Mouse (Mus musculus) limb, embryonic 12.5 days (tissue): ENCODE measurements at regions not wholly inside any gene's neighbourhood (a gene's known extent, or its start where the extent isn't known, plus 50 kb on each side); places are given as distances from the start of the nearest gene placed in this dataset.

ENCODE experiments used
- ATAC-seq: fragments of 200-750 bp; cut with Nextera tagmentation; 2 replicates; pipeline ENCODE4 v1.8.0; 2017; ENCODE audit warnings: low read depth, moderate TSS enrichment; ENCODE audit not compliant: insufficient number of reproducible peaks, insufficient read depth, low FRiP score, low TSS enrichment
- H3K27ac ChIP-seq: fragments of 300-500 bp; sonication (generic); 2 replicates; pipeline ENCODE4 v1.5.1; 2016; ENCODE audit warnings: mild to moderate bottlenecking, moderate library complexity
- H3K27me3 ChIP-seq: fragments of 300-500 bp; sonication (generic); 2 replicates; pipeline ENCODE4 v1.6.1; 2016; ENCODE audit warnings: mild to moderate bottlenecking, moderate library complexity
- H3K36me3 ChIP-seq: fragments of 300-500 bp; sonication (generic); 2 replicates; pipeline ENCODE4 v1.6.1; 2016; ENCODE audit warnings: mild to moderate bottlenecking, moderate library complexity
- H3K4me1 ChIP-seq: fragments of 300-500 bp; sonication (generic); replicated peaks from 2 replicates; pipeline ENCODE4 v1.6.1; 2016
- H3K4me2 ChIP-seq: fragments of 300-500 bp; sonication (generic); 2 replicates; pipeline ENCODE4 v1.6.1; 2016; ENCODE audit warnings: mild to moderate bottlenecking, moderate library complexity
- H3K4me3 ChIP-seq: fragments of 300-500 bp; sonication (generic); replicated peaks from 2 replicates; pipeline ENCODE4 v1.5.1; 2016; ENCODE audit warnings: mild to moderate bottlenecking
- H3K9ac ChIP-seq: fragments of 300-500 bp; sonication (generic); replicated peaks from 2 replicates; pipeline ENCODE4 v1.6.1; 2016; ENCODE audit warnings: mild to moderate bottlenecking, moderate library complexity
- H3K9me3 ChIP-seq: fragments of 300-500 bp; sonication (generic); 2 replicates; pipeline ENCODE4 v1.6.1; 2016; ENCODE audit warnings: mild to moderate bottlenecking, moderate library complexity
- WGBS: fragments of 180-500 bp; shearing (Covaris S2); methylation state at CpG from one replicate; pipeline ENCODE4 v1.1.7; 2016; 5-methylcytosine and 5-hydroxymethylcytosine counted together

DNA sequence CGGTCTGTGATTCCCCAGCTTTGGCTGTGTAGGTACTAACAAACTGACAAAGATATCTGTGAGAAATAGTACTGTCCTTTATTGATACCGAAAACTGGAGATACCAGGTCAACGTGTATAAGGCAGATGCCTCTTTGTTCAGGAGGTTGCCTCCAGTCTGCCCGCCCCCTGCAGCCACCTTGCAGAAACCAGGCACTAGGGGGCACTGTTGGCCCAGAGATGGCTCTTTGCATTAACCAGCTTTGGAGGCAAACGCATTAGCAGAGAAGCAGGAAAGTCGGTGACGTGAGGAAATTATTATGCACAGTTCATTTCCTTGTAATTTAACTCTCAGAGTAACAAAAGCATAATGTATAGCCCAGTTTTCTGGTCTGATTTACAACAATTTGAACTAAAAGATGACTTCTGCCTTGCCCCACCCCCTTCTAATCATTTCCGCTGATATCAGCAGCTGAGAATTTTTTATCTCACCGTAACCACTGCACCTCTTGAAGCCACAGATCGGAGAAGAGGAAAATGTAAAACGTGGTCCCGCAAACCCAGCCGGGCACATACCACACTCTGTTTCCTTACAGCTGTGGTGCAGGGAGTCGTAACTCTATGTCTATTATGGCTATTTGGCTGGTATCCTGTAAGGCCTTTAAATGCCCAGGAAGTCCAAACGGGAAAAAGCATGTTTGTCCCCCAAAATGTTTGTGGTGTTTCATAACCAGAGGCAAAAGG lies 203.5 kb downstream of the Icos start:
- no peaks in the 10 kb centered on the region for H3K9me3 ChIP-seq
- H3K4me3 ChIP-seq, result peak overlapping the region; percentile 5; the same call in 1 of the 2 replicates
- H3K36me3 ChIP-seq, result no peaks in the 10 kb centered on the region
- H3K9ac ChIP-seq, result no peak overlapping the region
- H3K27ac ChIP-seq, result 0 out of 2 replicates have a peak overlapping the region, but pooled peaks have one; percentile 4
- 13% methylated on average over 15 of the region's 15 CpGs for WGBS
- H3K4me2 ChIP-seq, result peak overlapping the region; percentile 46
- peaks cover 36% of the 10 kb centered on the region for H3K4me1 ChIP-seq
- H3K27me3 ChIP-seq, result no peaks in the 10 kb centered on the region
- ATAC-seq, result peak; percentile 68; the same call in 1 of the 2 replicates

DNA sequence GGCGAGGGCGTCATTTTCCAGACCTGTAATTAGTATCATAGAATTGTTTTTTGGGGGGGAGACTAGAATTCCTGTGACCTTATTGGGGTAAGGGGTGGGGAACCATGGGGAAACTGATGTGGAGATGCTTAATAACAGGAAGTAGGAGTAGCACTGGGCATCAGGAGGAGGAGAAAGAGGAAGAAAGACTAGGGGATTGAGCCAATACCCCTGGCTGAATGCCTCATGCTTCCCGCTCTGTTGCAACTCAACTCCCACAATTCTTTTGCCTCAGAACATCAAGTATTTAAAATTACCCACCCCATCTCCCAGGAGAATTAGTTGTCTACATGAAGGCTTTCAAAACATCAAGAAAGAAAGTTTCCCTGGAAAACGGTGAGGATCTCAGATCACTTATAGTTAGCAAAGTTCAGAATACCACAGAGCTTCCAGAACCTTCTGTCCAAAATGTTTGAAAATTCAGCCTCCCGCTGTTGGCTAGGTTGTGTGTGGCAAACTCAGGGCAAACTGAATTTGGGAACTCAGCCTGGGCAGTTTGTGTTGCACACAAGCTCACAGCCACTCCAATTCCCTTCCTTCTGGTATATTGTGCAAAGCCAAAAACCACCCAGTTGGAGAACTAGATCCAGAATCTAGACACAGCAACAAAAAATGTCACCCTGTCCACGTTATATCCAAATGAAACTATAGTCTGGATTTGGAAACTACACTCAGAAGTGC lies 209.8 kb downstream of the Icos start:
- Histone ChIP-seq H3K27ac (no peak overlapping the region), H3K9ac (no peak overlapping the region), H3K4me3 (no peak overlapping the region), H3K36me3 (no peaks in the 10 kb centered on the region), H3K4me2 (no peak overlapping the region), H3K9me3 (no peaks in the 10 kb centered on the region), H3K4me1 (peaks cover 38% of the 10 kb centered on the region), H3K27me3 (no peaks in the 10 kb centered on the region)
- ATAC-seq, result no peak
- 79% methylated on average over 6 of the region's 6 CpGs for WGBS

DNA sequence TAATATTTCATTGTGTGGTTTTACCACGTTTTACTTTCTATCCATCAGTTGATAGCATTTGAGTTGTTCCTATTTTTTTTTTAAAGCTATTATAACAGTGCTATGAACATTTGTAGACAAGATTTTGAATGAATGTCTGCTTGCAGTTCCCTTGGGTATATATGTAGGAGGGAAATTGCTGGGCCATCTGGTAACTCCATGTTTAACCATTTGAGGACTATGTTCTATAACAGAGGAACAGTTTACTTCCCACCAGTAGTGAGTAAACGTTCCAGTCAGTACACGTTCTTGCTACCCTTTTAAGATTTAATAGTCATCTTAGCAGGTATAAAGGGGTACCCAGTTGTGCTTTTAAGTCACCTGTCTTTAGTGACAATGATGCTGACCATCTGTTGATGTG lies 213.2 kb downstream of the Icos start:
- no peak overlapping the region for H3K27ac ChIP-seq
- no peaks in the 10 kb centered on the region for H3K9me3 ChIP-seq
- no peak overlapping the region for H3K4me2 ChIP-seq
- no peak for ATAC-seq
- no peaks in the 10 kb centered on the region for H3K27me3 ChIP-seq
- H3K4me3 ChIP-seq, result no peak overlapping the region
- WGBS, result 54% methylated on average over 3 of the region's 3 CpGs
- no peak overlapping the region for H3K9ac ChIP-seq
- no peaks in the 10 kb centered on the region for H3K36me3 ChIP-seq
- H3K4me1 ChIP-seq, result peaks cover 48% of the 10 kb centered on the region

DNA sequence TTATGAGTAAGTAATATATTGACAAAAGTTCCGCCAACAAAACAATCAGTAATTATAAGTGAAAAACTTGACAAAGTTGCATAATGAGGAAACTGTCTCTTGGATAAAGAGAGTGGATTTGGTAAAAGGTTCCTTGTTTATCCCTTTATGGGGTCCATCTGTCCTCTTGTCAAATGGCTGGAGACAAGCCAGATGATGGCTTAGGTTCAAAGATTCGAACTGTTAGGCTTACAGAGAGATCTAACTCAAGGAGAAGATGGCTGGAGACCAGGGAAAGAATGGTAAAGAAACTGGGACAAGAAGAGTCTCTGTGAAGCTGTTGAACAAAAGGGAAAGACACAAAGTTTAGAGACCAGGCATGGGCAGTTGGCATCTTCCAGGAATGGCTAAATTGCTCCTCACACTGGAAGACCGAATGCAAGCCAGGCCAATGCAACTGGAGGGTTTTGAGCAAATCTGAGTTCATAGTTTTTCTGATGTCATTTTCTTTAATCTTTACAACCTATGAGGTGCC lies 220.9 kb downstream of the Icos start:
- 81% methylated on average over 3 of the region's 3 CpGs for WGBS
- H3K9ac ChIP-seq, result no peak overlapping the region
- no peak overlapping the region for H3K27ac ChIP-seq

DNA sequence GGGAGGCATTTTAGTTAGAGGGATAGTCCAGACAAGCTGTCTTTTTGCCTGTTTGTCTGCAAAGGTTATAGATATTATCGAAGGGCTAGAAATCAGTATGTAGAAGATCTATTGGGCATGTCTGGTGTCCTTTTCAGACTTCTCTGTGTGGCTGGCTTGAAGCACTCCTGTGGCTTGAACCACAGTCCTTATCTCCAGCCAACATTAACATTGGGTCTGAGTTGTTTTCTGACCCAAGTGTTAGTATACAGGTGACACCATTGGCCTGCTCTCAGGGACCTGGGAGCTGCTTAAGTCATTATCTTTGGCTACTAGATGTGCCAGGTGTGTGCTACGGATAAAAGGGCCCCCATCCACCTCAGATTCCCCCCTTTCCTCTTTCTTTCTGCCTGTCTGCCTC lies 223.3 kb downstream of the Icos start:
- Histone ChIP-seq H3K4me2 (no peak overlapping the region), H3K9me3 (no peaks in the 10 kb centered on the region), H3K9ac (no peak overlapping the region), H3K27ac (no peak overlapping the region), H3K4me3 (no peak overlapping the region), H3K4me1 (peaks cover 24% of the 10 kb centered on the region), H3K27me3 (no peaks in the 10 kb centered on the region; the same call in 1 of the 2 replicates), H3K36me3 (no peaks in the 10 kb centered on the region)
- WGBS, result 86% methylated on average over 2 of the region's 2 CpGs
- no peak for ATAC-seq

More for the DNA sequence above, 220.9 kb downstream of the Icos start:
- no peaks in the 10 kb centered on the region for H3K9me3 ChIP-seq
- H3K4me1 ChIP-seq, result peaks cover 25% of the 10 kb centered on the region
- no peak for ATAC-seq
- H3K4me3 ChIP-seq, result no peak overlapping the region
- H3K27me3 ChIP-seq, result no peaks in the 10 kb centered on the region; the same call in 1 of the 2 replicates
- no peaks in the 10 kb centered on the region for H3K36me3 ChIP-seq
- H3K4me2 ChIP-seq, result no peak overlapping the region

DNA sequence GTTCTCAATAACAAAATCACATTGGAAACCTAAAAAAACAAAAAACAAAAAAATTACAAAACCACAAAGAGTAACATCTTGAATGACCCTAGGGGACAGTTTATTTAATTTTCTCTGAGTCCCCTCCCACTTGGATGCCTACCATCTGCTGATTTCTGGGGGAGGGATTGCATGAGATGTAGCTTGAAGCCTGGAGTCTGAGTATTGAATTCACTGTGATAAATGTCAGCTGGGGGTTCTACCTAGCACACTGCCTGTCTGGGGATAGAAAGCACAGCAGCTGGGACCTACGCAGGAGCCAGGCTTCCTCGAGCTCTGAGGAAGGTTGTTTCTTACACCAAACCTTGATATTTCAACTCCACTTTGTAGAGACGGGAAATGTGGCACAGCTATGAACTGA lies 224.4 kb downstream of the Icos start:
- peaks cover 24% of the 10 kb centered on the region for H3K4me1 ChIP-seq
- WGBS, result 73% methylated on average over 3 of the region's 3 CpGs
- H3K4me3 ChIP-seq, result no peak overlapping the region
- no peak overlapping the region for H3K9ac ChIP-seq
- ATAC-seq, result no peak
- no peaks in the 10 kb centered on the region; the same call in 1 of the 2 replicates for H3K27me3 ChIP-seq
- H3K36me3 ChIP-seq, result no peaks in the 10 kb centered on the region
- no peaks in the 10 kb centered on the region for H3K9me3 ChIP-seq
- H3K27ac ChIP-seq, result no peak overlapping the region
- H3K4me2 ChIP-seq, result no peak overlapping the region

DNA sequence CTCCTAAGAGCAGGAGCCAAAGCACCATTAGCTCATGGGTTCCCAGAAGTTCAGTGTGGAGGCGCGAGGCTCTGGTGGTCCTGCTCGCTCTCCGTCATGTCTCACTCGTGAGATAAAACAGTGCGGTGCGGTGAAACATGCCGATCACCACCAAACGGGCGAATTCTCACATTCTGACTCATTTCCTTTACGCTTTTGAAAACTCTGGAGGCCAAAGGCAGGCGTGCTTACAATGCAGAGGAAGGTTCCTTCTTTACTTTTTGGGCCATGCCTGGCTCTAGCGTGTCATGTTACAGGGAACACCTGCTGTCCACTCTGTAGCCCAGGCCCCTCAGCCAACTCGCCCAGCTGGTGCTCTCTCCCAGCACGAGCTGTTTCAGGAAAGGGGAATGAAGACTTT lies 225.4 kb downstream of the Icos start:
- no peak overlapping the region for H3K4me3 ChIP-seq

DNA sequence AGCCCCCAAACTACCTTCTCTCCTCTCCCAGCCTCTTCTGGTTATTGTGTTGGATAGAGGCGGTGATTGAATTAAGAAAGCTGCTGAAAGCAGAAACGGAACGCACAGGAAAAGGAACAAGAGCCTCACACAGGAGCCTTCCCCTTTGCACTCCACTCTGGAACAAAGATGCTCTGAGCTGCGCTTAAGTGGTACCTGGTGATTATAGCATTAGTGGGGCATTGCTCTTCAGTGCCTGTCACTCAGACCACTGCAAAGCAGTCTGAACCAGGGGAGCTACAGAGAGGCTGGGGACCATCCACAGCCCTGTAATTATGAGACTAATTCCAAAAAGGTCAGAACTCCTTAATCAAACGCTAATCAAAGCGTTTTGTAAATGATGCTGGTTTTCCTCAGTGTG lies 225.9 kb downstream of the Icos start:
- WGBS, result 12% methylated on average over 6 of the region's 6 CpGs
- H3K27me3 ChIP-seq, result no peaks in the 10 kb centered on the region; the same call in 1 of the 2 replicates
- H3K4me3 ChIP-seq, result no peak overlapping the region
- peak overlapping the region; percentile 66 for H3K27ac ChIP-seq
- peak; percentile 47; the same call in 1 of the 2 replicates for ATAC-seq
- no peak overlapping the region for H3K9ac ChIP-seq
- H3K36me3 ChIP-seq, result no peaks in the 10 kb centered on the region
- H3K4me1 ChIP-seq, result peaks cover 24% of the 10 kb centered on the region
- no peaks in the 10 kb centered on the region for H3K9me3 ChIP-seq
- H3K4me2 ChIP-seq, result peak overlapping the region; percentile 47

More for the DNA sequence above, 225.4 kb downstream of the Icos start:
- WGBS, result 15% methylated on average over 15 of the region's 15 CpGs
- no peak overlapping the region for H3K9ac ChIP-seq
- H3K4me2 ChIP-seq, result peak overlapping the region; percentile 47
- no peaks in the 10 kb centered on the region for H3K36me3 ChIP-seq
- peak; percentile 86 for ATAC-seq
- no peaks in the 10 kb centered on the region; the same call in 1 of the 2 replicates for H3K27me3 ChIP-seq
- no peaks in the 10 kb centered on the region for H3K9me3 ChIP-seq
- peaks cover 24% of the 10 kb centered on the region for H3K4me1 ChIP-seq
- peak overlapping the region; percentile 66 for H3K27ac ChIP-seq

DNA sequence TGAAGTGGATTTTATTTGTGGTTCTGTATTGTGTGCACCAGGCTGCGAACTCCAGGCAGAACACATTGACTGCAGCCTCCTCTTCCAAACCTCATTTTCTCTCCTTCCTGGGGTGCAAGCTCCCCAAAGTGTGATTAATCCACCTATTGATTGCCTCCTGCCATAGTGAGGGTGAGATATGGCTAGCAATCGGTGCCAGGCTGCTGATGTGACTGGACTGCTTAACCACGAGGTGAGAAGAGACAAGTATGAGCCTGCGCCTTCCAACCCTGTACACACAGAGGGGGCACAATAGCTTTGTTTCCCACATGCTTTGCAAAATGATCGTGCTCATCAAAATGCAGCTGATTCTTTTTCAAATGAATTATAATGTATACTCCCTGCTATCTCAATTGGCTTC lies 227.4 kb downstream of the Icos start:
- H3K4me1 ChIP-seq, result peaks cover 24% of the 10 kb centered on the region
- H3K9me3 ChIP-seq, result no peaks in the 10 kb centered on the region
- 75% methylated on average over 5 of the region's 5 CpGs for WGBS
- no peak overlapping the region for H3K9ac ChIP-seq
- H3K4me2 ChIP-seq, result no peak overlapping the region
- H3K4me3 ChIP-seq, result no peak overlapping the region
- H3K27ac ChIP-seq, result no peak overlapping the region
- no peak for ATAC-seq
- H3K36me3 ChIP-seq, result no peaks in the 10 kb centered on the region
- H3K27me3 ChIP-seq, result no peaks in the 10 kb centered on the region; the same call in 1 of the 2 replicates

DNA sequence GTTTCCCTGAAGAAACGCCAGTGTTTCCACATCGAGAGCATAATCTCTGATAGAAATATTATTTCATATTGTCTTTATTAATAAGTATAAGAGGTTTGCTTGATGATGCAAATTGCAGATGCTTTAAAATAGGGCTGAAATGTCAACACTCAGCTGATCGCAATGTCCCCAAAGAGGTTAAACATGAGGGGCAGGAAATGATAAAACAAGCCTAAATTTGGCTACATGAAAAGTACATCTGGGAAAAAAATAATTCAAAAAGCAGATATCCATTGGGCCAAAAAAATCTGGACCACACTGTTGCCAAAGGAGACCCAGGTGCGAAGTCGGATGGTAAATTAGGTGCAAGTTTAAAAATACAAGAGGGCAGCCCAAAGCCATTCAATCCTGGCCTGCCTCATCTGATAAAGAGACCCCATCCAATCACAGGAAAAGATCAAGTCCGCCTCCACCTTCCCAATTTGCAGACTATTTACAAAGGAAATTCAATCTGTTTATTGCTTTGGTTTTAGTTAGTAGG lies 229.2 kb downstream of the Icos start:
- no peak for ATAC-seq
- peaks cover 24% of the 10 kb centered on the region for H3K4me1 ChIP-seq
- no peaks in the 10 kb centered on the region for H3K36me3 ChIP-seq
- H3K4me2 ChIP-seq, result no peak overlapping the region
- no peaks in the 10 kb centered on the region for H3K9me3 ChIP-seq
- 86% methylated on average over 6 of the region's 6 CpGs for WGBS
- H3K27me3 ChIP-seq, result no peaks in the 10 kb centered on the region
- no peak overlapping the region for H3K4me3 ChIP-seq
- H3K27ac ChIP-seq, result no peak overlapping the region
- no peak overlapping the region for H3K9ac ChIP-seq

DNA sequence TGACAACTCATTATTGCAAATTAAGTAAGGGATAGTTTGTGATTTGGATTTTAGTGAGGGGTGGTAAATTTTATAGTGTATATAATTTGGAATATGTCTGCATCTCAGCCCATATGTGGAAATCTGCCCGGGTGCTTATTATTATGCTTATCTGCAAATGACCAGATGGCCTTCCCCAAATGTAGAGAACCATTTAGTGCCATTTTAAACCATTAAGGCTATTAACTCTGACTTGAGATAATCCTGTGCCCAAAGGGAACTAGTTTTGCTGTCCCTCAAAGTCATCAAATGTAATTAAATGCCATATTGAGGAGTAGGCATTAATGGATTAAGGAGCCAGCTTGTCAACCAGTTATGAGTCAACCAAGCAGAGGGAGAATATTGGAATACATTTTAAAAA lies 230.7 kb downstream of the Icos start:
- H3K9me3 ChIP-seq, result no peaks in the 10 kb centered on the region
- H3K4me2 ChIP-seq, result no peak overlapping the region
- H3K27me3 ChIP-seq, result no peaks in the 10 kb centered on the region
- H3K9ac ChIP-seq, result no peak overlapping the region
- 83% methylated on average over 1 of the region's 1 CpGs for WGBS
- peaks cover 10% of the 10 kb centered on the region for H3K4me1 ChIP-seq
- H3K27ac ChIP-seq, result no peak overlapping the region
- no peaks in the 10 kb centered on the region for H3K36me3 ChIP-seq
- no peak for ATAC-seq
- H3K4me3 ChIP-seq, result no peak overlapping the region
